Mouse (Mus musculus) kidney, postnatal 10 days (tissue): ENCODE results near the gene Gpr107.

Experiments used
- DNase-seq: peaks from one replicate; pipeline ENCODE4 v3.0.0; 2021; ENCODE audit warnings: mixed read lengths

Gene Gpr107

DNA sequence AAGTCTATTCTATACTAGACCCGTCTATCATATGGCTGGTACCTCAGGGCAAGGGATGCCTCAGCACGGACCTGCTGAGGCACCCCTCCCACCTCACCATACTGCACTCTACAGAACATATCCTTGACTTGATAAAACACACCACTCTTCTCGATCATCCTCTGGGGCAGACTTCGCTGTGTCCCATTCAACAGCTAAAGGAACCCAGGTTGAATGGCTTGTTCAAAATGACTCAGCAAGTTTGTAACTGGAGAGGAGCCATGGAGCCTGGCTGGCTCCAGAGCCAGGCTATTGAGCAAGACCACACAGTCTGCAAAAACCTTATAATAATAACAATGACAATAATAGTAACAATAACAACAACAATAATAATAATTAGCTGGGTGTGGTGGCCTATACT lies 24.2 kb upstream of the Gpr107 start:
- DNase-seq = no peak

DNA sequence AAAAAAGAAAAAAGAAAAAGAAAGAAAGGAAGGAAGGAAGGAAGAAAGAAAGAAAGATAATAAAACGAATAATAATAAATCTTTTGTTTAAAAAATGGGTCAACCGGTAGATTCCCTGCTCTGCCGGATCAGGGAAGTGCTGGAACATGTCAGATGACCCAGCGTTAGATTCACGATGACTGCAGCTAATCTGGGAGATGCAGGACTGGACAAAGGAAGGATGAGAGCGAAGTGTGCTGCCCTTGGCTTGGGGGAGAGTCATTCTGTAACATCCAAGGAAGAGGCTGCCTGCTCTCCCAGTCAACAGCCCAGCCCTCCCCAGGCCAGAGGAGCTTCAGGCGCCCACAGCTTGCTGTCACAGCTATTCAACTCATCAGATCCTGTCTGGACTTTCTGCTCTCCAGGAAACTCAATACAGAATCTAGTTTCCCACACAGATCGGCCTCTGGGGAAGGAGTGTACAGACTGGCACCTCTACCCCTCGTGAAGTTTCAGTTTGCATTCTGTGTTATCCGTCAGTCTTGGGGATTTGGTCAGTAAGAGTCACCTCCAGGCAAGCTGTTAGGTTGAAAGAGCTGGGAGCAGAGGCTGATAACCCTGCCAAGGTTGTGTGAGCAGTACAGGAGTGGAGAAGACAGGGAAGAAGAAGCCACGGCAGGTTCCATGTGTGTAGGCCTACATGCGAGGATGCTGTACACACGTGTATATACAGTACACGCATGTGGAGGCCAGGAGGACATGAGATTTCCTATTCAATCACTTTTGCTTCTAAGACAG lies 22.2 kb upstream of the Gpr107 start:
- no peak for DNase-seq

DNA sequence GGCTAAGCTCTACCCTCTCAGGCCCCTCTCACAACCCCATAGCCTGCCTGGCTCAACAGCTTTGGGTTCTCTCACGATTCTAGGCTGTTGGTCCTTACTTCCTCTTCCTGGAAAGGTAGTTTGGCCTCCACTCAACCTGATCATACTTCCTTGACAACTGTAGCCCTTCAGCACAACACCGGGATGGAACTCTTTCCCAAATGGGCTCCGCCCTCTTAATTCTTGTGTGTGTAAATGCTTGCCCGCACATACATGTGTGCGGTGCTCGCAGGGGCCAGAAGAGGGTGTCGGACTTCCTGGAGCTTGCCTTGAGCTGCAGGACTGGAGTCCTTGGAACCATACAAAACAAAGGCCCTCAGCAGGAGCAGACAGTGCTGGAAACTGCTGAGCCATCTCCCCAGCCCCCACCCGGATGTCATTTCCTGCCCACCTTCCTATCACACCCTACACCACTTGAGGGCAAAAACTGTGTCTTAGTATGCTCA lies 21.3 kb upstream of the Gpr107 start:
- DNase-seq = peak; percentile 69

DNA sequence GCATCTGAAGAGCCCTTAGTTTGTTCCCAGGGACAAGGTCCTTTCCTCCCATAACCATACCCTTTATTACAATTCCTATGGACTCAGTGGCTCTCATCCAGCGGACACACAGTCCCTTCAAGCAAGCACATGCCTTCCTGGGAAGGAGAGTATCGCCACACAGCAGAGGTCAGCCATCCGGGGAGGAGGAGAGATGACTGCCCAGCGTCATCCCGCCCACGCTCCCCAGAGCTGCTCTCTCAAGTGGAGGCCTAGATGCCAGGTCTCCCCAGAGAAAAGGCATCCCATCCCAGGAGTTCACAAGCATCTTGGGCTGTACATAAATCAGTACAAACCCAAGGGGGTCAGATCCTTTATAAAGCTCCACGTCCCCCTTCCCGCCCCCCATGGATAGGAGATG lies 19.4 kb upstream of the Gpr107 start:
- DNase-seq = peak; percentile 57

DNA sequence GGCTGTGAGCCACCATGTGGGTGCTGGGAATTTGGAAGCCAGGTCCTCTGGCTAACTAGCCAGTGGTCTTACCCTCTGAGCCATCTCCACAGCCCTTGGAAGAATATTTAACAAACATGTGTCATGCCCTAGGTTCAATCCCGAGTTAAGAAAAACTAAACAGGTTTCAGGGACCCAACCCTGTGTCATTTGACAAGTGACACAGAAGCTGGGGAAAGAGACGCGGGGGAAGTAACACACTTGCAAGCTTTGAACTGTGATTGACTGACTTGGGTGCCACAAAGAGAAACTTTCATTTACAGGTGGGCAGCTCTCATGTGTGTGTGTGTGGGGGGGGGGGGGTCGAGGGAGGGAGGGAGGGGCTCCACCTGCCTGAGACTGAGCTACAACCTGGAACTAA lies 18.1 kb upstream of the Gpr107 start:
- DNase-seq = no peak

DNA sequence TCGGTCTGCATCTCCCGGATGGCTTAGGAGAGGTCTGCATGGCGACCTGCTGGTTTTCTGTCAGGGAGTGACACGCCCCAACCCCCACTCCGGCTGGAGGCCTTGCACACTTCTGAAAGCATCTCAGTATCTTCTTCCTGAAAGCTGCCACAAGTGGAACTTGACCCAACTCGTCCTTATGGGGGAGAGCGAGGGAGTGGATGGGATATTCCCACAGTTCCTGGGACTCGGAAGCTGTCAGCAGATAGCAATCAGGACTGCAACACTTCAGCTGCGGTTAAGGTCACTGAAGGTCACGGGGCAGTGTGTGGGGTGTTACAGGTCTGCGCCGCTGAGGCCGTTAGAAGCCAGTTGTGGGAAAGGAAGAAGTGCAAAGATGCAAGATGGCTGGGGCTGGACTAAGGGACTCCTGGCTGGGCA lies 16.6 kb upstream of the Gpr107 start:
- DNase-seq = peak; percentile 41

DNA sequence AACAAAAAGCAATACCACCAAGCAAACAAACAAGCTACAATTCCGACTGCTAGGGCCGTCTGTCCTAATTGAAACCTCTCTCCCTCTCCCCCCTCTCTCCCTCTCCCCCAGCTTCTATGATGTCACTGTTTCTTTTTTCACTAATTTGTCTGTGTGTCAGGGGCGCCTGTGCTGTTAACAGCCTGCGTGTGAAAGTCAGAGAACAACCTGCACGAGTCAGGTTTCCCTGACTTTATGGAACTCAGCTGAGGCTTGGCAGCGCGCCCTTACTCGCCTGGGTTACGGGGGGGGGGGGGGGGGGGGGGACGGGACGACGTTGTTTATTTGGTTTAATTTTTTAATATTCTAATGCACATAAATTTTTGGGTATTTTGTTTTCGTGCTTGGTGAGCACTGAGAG lies 15.8 kb upstream of the Gpr107 start:
- DNase-seq = peak; percentile 49

DNA sequence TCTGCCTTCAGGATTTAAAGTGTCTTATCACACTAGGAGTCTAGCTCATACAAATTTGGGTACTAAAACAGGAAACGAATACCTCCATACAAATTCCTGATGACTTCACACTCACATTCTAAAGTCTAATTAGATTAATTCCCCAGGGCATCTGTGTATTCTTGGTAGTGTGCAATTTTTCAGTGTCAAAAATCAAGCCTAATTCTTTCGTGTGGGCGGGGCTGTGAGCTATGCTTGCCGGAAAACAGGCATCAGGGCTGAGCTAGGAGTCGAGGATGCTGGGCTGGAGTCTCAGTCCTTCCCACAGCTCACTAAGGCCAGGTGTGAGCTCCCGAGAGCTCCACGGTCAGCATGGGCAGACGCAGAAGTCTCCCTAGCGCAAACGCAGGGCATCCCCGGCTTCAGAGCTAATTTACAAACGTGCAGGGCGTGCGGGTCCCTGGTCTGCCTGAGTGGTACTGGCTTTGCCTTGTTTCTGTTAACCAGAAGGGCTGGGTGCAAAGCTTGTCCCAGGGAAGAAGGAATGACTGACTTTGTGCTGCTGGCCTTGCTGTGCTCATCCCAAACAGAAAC lies 15.0 kb upstream of the Gpr107 start:
- no peak for DNase-seq

DNA sequence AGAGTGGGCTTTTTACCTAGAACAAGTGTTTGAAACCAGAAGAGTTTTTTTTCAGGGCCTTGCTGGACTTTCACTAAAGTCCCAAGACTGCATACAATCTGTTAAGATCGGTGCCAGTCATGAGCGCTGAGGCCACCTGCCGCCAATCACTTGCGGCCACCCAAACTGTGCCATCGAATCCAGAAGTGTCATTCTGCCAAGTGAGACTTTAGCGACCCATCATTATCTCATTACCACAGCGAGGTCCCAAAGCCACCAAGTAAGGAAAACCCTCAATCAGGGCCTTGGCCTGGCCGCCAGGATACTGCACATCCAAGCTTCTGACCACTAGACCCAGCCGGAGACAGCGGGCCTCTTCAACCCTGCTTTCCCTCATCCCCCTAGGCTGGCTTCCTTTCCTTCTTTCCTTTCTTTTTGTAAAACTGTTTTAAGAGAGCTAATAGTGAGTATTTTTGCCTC lies 12.9 kb upstream of the Gpr107 start:
- DNase-seq = no peak

DNA sequence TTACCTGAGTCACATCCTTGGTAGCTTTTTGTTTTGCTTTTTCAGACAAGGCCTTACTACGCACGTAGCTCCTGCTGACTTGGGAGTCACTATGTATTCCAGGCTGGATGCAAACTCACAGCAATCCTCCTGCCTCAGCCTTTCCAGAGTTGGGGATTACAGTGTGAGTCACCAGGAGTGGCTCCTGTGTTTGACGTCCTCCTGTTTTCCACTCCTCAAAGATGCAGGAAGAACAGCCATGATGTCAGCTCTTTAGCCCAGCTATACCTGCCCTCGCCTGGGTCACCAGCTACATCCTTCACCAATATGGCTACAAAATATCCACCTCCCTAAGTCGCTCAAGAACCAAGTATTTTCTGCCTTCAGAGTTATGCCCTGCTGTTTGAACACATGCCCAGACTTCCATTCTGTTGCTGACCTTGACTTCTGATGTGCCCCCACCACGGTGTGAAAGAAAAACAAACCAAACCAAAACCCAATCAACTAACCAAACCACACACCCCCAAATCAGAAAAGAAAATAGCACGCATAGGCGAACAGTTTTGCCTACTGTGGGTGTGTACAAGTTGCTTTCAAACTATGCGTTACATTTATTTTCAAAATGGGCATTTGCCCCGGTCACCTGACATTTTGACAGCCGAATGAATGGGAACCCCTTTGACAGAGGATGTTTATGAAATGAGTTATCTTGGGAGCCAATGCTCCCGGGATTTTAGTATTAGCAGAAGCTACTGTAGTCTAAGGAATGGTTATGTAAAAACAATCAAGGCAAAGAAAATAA lies 11.9 kb upstream of the Gpr107 start:
- no peak for DNase-seq

DNA sequence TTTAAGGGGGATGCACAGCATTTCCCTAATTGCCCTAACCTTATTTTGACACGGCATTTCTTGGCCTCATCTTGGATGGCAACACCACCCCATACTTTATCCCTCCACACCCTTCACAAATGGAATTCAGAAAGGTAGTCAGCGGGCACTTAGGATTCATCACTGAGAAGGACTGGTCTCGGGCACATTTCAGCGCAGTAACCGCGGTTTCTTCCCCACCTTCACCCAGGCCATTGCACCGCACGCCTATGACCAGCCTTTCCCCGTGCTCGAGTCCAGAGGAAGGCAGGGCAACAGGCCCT lies 11.4 kb upstream of the Gpr107 start:
- no peak for DNase-seq

DNA sequence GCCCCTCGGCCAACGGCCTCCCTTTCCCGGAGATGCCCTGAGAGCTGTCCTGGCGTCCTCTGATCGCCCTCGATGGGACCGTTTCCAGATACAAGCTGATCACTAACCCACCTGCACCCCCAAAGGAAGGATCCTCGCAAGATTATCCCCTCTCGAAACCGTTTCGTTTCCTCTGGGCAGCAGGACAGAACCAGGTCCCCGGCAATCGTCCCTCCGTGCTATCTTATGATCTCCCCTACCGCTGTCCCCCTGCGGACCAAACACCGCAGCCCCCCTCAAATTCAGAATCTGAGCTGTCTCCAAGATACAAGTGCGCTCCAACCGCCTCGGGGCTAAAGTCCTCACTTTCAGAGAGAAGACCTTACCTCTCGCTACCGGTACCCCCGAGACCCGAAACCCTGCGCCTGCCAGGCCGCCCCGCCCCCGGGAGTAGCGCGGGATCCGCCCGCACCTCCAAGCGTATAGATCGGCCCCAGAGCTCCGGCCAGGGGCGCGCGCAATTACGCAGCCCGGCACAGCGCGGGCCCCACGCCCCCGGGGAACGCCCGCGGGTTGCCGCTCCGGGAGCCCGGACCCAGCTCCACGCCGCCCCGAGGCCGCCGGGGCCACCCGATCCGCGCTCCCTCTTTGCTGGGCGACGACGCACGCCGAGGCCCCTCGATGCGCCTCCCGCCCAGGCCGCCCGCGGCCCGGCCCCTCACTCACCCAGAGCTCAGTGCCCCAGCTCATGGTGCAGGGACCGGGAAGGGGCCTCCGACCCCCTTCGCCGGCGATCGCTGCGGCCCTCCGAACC lies 10.8 kb upstream of the Gpr107 start:
- DNase-seq = peak; percentile 62

DNA sequence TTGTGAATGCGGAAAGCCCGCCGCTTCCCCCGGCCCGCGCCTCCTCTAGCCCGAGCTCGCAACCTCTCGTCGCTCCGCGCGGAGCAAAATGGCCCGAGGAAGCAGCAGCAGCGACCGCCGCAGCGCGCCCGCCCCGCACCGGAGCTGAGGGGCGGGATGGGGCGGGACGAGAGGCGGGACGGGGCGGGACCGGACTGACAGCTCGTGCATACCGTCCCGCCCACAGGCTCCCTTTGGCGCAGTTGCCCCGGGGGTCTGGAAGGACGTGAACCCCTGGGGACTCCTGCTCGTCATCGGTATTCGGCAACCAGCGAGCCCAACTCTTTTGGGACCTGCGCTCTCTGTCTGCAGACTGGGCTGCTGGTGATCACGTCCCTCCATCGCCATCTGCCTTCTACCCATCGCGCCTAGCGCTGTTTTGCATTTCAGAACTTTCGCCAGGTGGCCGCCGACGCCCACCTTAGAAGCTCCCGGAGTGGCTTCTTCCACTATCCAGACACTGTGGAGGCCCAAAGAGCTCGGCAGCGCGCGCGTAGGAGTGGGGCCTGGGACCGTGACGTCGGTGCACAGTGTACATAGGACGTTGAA lies 10.2 kb upstream of the Gpr107 start, which contains the start of gene Fnbp1:
Gene Fnbp1, minus strand, starts transcription at position 142 of the 588 bp plus-strand sequence.
- DNase-seq = peak; percentile 94

DNA sequence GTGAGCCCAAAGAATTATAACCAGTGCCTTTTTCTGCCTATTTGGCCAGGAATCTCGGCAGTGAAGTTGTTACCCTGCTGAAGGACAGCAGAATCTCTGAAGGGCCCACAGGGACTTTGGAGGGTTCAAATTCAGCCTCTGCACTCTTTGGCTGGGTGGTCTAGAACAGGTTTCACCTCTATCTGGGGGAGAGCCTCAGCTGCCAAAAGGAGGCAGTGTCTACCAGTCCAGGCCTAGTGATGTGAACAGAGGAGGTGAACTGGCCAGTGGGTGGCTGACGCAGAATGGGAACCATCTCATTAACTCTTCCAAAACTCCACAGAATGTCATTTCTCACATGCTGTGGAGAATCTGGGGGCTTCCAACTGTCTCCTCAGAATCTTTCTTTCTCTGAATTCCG lies 9.6 kb upstream of the Gpr107 start:
- DNase-seq = peak; percentile 48

DNA sequence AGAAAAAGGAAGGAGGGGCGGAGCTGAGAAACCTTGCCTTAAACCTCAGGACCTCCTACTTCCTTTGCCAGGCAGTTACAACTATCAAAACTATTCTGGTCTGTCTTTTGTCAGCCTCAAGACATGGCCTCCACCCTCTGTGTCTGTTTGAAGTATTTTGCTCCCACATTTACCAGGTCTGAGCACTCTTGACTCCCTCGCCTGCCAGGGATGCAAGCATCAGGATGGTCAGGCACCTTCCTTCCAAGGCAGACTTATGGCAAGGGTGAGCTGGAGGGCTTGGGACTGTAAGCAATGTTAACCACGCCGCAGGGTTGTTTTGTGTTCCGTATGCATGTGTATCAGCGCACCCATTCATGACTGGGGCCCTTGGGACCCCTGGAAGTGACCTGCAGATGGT lies 8.8 kb upstream of the Gpr107 start:
- no peak for DNase-seq

DNA sequence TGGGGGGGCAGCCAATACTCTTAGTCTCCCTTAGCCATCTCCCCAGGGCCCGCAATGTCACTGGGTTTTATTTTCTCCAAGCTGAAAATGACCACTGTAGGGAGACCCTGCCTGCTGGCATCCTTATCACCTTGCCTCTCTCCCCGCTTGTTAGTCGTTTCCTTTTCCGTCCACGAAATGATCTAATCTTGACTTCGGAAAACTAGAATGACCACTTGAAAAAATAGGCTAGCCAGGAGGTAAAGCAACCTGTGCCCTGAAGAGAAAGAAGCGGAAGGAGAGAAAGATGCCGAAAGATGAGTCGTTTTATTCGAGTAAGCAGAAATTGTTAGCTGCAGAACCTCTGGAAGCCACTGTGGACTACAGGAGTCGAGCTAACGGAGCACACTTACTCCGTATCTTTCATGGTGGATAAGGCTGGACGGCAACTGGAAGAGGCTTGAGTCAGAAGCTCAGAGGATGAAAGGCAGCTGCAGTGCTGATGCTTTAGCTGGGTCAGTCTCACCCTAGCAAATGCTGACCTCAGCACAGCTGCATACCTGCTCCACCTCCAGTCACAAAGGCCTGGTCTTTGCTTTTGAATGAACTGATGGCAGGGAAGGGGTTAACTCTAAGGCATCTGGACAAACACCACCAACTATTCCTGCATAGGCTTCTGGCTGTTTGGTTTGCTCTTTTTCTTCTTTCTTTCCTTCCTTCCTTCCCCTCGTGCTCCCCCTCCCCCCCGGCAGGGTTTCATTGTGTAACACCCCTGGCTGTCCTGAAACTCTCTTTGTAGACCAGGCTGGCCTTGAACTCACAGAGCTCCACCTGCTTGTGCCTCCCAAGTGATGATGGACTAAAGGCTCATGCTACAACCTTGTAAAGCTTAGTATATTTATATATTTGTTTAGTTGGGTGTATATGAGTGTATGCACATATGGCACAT lies 8.1 kb upstream of the Gpr107 start:
- no peak for DNase-seq

DNA sequence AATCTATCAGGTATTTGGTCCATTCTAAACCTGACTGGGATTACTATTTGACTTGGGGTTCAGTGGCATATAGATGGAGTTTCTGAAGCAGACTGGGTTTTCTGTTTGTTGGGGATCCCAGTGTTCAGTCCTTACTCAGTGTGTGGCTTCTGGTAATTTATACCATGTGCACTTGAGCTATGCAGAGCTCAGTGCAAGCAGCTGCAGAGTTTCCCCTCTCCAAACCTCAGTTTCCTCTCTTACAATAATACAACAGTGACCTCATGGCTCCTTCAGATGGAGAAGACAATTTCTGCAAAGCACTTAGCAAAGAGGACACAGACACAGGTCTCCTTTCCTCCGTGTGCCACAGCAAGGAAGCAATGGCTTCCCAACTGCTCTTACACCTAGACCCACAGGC lies 7.2 kb upstream of the Gpr107 start:
- no peak for DNase-seq

DNA sequence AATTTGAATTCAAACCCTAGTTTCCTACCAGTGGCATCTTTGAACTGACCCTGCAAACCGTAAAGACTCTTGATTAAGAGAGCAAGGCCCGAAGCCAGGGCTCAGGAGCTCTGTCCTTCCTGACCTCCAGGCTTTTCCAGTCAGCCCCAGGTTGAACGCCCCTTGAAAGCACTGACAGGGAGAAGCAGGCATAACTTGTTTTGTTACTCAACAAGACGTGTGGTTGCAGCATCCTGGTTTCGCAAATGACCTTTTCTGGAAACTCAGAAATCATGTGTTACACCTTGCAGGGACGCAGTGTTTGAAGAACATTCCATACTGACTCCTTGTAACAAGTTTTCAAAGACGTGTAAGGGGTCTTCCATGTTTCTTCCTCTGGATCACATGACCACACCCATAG lies 5.1 kb upstream of the Gpr107 start:
- DNase-seq = no peak

DNA sequence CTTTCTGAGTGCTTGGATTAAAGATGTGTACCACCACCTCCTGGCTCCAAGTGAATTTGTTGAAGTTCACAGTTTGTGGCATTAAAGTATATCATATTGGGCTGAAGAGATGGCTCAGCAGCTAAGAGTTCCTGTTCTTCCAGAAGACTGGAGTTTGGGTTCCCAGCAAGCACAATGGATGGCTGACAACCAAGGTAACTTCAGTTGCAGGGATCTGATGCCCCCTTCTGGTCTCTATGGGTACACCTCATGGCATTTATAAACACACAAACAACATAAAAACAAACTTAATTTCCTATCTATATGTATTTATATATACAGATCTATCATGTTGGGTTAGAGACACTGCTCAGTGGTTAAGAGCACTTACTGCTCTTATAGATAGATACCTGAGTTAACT lies 1.4 kb upstream of the Gpr107 start:
- no peak for DNase-seq

DNA sequence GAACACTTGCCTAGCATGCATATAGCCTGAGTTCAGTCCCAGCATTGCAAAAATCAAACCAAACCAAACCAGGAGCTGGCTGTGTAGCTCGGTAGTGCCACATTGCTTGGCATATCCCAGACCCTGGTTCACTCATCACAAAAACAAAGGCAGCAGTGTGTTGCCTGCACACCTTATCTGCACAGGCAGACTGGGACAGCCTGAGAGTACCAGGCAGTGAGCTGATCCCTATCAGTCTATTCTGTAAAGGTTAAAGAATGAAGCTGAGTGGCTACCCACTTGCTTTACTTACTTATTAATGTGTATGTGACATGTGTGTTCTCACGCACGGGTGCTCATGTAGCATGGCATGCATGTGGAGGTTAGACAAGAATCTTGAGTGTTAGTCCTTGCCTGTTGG lies 4.7 kb downstream of the Gpr107 start:
- DNase-seq = no peak

DNA sequence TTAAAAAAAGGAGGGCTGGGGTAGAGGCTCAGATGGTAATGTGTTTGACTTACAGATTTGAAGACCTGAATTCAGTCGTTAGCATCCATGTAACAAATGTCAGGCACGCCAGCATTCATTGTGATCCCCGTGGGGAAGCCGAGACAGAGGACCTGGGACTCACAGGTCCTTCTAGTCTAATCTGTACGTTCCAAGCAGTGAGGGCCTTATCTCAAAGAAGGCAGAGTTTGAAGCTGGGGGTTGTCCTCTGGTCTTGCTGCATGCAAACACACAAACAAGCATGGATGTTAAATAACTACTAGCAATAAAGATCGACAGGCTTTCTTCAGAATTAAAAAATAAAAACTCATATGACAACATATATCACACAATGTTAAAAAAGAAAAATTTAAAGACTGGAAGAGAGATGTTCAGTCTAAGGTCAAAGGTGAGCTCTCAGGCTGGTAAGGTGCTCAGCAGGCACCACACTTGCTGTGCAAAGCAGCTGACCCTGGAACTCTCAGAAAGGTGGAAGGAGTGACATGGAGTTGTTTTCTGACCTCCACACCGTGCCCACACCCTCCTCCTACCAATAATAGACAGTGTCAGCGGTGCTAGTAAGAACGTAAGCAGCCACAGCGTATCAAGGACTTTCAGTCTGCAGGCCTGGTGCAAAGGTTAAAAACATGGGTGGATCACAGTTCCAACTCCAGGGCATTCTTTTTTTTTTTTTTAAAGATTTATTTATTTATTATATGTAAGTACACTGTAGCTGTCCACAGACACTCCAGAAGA lies 8.2 kb downstream of the Gpr107 start:
- peak; percentile 41 for DNase-seq
